Mouse (Mus musculus) ES-Bruce4 (cell line): Measurements from ENCODE around the gene Stim1.

Experiments used
- CTCF ChIP-seq: IDR thresholded peaks from one replicate; pipeline ENCODE4 v1.8.1; 2011; ENCODE audit warnings: low read depth, low read length
- EP300 ChIP-seq: IDR thresholded peaks from 2 replicates; pipeline ENCODE4 v1.6.1; 2011; ENCODE audit warnings: low read depth, low read length; ENCODE audit not compliant: insufficient read depth

DNA sequence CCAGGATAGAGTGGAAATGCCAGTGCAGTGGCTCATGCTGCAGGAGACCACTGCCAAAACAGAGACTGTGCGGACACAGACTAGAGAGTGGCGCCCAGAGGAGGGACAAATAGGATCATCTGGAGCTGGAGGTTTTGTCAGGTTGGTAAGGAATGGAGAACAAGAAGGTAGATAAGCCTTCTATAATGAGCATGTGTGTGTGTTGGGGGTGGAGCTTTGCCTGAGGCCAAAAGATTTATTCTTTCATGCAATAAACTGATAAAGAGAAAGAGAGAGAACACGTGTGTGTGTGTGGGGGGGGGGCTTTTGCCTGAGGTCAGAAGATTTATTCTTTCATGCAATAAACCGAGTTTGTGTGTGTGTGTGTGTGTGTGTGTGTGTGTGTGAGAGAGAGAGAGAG, 34.5 kb upstream of the Stim1 start:
- TF ChIP-seq CTCF, result no peak
- no peak for TF ChIP-seq EP300
